Mouse (Mus musculus) T-cell, adult 2 months (primary cell): ENCODE results near the gene Atp13a5.

Experiments used
- DNase-seq: peaks from one replicate; pipeline ENCODE4 v3.0.0; 2022; ENCODE audit warnings: low spot score

The Atp13a5 gene

DNA sequence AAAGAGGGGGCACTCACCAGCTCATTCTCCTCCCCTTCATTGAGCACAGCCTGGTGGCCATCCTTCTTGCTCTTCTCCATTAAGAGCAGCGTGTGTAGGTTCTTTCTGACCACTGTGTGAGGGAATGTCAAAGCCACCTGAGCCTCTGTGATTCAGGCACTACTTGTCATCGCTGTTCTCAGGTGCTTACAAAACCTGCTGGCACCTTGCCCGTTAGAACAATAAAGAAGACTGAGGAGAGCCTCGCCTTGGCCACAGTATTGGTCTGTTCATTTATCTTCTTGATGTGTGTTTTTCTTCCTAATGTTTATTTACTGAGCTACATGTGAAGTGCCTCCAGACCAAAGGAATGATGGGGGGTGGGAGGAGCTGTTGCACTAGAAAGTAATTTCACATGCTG is at the start of gene Atp13a5:
Gene Atp13a5, minus strand, starts transcription at position 275 of the 400 bp plus-strand sequence.
- DNase-seq, result no peak

DNA sequence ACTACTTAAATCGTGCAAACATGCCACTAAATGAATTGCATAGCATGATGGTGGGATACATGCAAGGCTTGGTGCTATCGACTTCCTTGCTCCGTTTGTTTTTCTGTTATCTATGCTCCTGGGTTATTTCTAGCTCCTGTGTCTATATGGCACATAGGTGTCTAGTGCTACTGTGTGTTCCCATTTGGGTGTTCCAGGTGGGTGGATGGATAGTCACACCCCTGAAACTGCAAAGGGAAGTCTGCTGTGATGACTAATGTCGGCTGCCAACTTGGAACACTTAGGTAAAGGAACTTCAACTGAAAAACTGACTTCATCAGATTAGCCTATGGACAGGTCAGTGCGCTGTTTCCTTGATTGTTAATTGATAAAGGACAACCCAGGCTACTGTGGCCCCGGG is 36.3 kb upstream of the Atp13a5 start:
- no peak for DNase-seq

DNA sequence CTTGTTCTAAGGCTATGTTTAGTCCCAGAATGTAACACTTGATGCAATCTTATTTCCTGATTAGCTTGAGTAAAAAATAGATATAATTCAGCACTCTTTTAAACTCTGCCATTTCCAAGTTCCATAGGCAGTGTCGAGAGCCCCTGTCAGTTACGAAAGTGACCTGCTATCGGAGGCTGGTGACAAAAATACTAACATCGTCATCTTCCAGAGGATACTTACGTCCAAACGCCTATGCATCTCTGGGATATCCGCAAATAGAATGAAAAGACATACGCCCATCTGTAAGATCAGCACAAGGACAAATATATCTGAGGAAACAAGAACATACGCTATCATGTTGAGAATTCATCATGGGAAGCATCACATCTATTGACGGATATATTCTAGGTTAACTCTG is 28.8 kb upstream of the Atp13a5 start:
- no peak for DNase-seq

DNA sequence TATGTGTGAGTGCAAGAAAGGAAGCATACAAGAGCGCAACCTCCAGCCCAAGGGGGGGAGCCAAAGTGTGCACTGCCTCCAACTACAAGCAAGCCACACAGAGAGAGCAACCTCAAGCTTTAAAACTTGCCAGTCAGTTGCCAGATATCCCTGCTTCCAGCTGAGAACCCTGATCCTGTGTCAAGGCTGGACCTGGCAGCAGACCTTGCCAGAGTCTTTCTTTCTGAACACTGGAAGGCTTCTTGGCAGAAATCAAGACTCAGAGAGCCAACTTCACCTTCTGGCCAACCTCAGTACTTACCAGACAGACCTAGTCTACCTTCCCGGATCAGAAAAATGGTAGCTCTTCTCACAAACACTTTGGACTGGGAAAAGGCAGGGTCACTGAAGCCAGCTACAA is 20.5 kb upstream of the Atp13a5 start:
- no peak for DNase-seq

DNA sequence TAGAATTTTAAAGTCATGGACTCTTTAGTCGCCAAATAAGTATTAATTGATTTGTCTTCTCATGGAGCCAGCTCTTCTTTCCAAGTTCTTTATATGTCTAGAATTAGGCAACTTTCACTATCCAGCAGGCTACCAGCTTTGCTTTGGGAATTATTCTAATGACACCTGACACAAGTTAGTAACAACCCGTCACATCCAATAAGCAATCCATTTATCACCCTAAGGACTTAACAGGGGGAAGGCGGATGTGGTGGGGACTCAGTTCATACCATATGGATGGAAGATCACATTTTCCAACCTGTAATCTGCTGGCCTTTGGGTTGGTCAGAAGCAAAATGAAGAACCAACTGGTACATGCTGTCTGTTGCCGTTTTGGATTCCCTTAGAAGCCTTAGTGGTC is 6.2 kb upstream of the Atp13a5 start:
- DNase-seq, result no peak

DNA sequence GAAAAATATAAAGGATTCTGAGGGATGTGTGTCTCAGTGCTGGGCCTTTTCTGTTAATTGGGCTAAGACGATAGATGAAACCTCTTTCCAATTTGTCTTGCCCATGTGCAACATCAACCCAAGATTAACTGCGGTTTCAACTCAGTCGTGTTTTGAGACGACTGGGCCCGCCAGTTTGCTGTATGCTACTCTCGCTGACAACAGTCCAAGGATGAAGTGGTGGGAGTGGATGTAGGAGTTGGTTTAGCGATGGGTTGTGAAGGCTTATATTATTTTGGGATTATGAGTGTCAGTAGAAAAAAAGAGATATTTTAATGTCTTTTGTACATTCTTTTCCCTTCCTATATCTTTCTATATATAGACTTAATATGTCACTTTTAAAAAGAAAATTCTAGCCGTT is 3.9 kb downstream of the Atp13a5 start:
- DNase-seq, result no peak

DNA sequence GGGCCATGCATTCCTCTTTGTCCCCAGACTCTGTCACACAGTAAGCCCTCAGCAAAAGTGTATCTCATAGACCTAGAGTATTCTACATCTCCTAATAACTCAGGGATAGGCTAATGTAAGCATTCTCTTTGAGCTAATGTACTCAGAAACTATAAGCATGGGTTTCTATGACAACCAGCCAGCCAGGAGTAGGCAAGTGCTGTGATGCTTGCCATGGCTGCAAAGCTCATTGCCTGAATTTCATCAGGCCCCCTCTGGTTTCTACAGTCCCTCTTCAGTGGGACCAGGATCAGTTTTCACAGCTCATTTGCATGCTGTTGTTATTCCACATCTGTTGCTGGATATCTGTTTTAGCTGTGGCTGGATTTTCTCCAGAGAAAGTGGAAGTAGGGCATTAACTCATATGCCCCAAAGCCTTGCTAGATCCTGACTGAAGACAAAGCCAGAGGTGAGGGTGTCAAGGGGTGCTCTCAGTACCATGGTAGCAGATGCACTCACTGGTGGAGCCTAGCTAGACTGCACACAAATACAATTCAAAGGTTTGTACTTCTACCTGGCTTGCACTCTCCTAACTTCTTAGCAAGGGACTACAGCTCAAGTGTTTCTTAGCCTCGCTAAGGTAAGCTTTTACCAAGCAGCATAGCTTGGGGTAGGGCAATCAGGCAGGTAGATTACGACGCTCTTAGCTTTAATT is 47.0 kb downstream of the Atp13a5 start:
- DNase-seq, result no peak

DNA sequence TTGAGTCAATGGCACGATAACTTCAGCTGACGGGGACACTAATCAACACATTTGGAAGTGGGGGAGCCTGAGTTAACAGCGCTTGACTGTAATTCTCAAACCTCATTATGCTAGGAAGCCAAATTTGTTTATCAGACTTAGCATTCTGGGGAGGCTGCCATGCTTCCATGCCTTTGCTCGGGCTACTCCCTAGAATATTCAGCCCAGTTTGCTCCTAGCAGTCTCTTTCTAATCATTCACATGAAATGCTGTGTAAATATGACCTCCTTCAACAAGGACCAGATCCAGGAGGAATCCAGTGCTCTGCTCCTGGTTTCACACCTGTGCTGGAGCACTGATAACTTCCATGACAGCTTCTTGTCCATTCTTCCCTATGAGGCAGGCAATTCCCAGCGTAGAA is 47.6 kb downstream of the Atp13a5 start:
- DNase-seq, result no peak

DNA sequence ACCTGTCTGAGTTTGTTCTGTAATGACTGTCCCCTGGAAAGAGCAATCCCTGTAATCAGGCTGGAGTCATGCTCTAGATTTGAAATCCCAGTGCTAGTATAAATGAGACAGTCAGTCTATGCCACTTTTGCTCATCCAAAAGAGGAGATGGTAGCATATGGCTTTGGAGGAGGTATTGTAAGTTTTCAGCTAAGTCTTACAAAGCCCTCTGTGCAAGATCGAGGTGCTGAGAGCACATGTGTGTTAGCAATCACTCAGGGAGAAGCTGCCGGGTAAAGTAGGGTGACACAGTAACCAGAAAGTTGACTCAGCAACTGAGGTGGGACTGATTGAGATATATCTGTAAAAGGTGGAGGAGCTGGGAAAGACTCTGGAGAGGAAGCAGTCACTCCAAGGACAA is 49.3 kb downstream of the Atp13a5 start:
- DNase-seq, result no peak

DNA sequence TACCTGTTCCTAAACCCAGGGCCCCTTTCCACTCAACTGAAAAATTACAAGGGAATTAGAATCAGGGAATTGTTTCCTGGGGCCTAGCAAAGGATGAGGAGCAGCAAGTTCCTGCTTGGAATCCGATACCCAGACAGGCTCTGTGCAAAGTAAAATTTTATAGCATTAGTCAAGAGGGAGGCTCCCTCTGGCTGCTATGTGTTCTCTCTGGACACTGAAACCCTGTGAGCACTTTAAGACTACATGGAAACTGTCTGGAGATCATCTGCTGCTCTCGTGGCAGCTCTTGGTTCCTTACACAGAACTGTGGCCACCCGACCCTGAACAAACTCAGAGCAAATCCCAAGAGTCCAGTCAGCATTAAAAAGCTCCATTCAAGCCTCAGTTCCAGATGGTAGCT is 50.6 kb downstream of the Atp13a5 start:
- no peak for DNase-seq

DNA sequence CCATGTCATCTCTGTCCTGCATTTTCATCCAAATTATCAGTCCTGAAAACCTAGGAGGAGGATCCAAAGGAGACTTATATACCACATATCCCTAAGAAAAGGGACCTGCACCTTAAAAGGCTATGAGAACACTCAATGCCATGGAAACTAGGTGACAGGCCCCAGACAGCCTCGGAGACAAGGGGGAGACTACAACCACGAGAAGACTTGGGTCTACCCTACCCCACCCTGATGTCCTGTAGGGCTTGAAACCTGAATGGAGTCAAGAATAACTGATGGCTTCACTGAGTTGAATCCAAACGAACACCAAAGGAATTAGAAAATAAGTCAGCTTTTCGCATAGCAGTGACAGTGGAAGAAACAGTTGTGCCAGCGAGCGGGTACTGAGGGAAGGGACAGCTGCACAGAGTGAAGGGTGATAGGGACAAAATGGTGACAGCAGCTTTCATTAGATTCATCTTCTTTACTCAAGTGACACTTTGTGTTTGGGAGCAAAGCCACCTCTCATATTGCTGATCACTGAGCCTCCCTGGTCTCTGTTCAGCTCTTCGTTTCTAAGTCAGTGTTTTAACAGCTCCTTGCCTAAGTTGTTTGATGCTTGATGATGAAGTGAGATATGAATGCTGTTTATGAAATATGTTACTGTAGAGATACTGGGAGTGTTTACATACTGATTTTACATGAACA is 53.2 kb downstream of the Atp13a5 start:
- no peak for DNase-seq

DNA sequence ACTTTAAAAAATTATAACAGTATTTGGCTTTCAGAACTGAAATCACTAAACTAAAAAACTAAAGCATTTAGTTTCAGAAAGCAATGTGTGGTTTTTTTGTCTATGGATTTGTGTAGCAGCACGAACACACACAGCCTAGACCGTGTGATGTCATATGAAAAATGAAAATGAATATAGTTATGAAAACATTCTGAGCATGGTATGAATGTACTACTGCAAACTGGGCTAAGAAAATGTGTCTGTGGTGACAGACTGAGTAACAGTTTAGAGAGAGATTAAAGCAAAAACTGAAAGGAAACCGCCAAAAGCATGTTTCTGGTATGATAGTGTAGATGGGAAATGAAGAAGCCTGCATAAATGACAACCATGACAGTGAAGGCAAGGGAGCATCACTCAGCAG is 57.8 kb downstream of the Atp13a5 start:
- no peak for DNase-seq

DNA sequence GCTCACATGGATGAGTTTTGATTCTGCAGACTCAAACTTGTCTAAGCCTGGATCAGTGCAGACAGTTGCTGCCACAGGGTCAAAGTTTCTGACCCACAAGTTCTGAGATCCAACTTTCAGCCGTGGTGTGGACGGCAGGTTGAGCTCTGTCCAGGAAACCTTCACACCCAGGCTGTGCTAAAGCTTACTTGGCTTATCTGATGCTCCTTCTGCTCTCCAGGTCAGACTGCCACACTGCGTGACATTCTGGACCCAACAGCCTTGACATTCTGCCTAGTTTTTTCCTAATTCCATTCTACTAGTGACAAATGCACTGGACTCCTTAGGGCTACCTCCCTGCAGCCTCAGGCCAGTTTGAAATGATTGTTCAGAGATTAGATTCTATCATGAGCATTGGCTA is 63.1 kb downstream of the Atp13a5 start:
- DNase-seq, result no peak

DNA sequence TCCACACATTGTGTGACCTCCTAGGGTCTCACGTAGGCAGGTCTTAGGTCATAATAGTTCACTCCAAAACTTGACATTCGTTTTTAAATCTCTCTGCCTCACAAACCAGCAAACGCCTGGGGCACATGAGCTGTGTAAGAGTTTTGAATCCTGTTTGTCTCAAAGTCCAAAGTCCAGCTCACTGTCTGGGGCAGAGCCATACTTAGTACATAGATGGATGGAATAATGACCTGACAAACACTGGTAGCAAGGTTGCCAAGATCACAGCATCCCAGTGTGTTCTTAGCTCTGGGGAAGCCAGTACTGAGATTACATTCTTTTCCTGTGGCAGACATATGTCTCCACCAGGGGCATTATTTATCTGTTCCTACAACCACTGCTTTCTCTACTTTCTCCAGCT is 63.5 kb downstream of the Atp13a5 start:
- DNase-seq, result no peak

DNA sequence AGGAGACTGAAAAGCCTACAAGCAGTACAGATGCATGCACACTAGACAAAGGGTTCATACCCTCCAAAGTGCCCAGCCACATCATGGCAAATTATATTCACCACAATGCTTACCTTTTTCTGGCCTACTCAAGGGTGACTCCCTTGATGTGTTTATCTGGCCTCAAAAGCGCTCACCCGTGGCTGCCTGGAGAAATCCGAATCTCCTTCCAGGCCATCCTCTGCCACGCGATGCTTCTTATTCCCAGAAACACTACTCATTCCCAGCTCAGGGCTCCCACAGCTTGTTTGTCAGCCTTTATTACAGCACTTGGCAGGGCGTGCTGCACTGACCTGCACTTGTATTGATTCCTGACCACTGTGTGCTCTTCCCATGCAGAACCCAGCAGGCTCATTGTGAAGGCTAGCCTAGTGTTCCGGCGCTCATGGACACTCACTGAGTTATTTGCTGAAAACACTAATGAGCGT is 80.9 kb downstream of the Atp13a5 start:
- DNase-seq, result no peak

DNA sequence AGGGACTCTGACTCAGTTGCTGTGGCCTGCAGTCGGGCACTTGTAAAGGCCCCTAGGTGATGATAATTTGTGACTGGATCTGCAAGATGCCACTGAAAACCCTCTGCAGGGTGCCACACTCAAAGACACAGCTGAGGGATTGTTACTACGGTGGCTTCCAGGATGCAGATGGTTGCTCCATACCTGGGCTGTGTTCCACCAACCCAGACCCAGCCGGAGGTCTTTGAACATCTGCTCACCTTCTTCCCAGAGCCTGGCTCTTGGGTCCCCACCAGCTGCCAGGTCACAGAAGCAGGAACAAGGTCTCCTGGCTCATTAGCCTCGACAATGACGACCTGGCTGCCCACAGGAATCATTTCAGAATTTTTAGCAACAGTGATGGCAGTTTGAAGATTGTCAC is 97.8 kb downstream of the Atp13a5 start:
- no peak for DNase-seq

DNA sequence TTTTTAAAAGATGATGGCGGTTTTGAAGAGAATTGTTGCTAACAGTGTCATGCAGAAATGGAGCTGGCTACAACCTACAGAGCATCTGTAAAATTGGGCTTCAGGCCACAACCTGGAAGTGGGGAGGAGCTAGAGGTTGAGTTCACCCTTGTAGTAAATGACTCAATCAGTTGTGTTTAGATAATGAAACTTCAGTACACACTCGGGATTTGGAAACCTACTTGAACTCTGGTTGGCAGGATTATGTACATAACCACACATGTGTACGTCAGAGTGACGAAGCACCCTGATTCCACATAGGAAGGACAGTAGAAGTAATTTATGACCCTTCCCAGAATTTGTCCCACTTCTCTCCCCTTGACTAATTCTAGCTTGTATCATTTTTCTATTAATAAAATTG is 124.2 kb downstream of the Atp13a5 start:
- no peak for DNase-seq

DNA sequence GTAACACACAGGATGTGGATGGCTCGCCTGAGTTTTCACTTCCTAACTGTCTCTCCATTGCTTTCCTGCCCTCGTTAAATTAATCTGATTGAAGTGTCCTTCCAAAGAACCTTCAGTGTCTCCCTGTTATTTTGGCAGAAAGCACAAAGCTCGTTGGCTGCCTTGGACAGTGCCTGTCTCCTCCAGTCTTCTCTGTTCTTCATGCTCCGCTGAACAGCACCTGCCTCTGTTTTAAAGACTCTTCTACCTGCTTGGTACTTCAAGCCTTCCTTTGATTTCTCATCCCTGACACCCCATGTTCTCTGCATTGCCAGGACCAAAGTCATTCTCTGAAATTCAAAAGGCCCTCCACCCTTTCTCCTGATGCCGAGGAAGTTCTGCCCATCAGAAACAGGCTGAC is 142.6 kb downstream of the Atp13a5 start:
- no peak for DNase-seq

DNA sequence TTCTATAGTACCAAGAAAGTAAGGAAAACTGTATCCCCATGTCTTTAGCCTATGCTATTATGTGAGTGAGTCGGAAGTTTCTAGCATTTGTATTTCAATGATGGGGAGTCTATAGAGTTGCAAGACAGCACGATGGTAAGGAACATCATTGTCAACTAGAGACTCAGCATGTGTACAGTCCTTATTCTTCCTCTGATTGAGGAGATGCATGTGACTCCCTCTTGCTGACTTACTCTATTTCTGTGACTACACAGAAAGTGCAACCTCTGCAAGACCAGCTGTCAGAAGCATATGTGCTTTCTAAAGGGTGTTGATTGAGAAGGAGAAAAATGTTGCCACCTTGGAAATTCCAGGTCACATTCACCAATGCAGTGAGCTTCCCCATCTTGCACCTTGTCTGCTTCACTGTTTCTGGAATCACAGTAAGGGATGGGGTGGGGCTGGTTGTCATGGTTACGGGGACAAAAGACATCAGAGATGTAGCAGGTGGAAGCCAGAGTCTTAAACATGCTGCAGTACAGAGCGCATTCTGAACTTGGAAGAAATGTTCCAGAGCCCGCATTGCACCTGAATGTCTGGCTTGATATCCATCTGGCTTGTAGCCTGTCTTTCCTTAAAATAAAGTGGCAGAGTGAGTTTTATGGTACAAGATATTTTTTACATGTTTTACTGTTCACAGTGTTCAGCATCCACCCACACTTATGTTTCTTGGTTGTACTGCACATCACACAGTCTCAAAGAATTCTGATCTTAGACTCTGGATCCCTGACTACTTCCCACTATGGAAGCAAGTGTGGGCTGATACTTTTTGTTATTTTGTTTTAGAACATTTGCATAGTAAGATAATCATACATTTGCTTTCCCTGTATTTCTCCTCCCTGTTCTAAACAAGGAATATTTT is 161.9 kb downstream of the Atp13a5 start:
- DNase-seq, result no peak

DNA sequence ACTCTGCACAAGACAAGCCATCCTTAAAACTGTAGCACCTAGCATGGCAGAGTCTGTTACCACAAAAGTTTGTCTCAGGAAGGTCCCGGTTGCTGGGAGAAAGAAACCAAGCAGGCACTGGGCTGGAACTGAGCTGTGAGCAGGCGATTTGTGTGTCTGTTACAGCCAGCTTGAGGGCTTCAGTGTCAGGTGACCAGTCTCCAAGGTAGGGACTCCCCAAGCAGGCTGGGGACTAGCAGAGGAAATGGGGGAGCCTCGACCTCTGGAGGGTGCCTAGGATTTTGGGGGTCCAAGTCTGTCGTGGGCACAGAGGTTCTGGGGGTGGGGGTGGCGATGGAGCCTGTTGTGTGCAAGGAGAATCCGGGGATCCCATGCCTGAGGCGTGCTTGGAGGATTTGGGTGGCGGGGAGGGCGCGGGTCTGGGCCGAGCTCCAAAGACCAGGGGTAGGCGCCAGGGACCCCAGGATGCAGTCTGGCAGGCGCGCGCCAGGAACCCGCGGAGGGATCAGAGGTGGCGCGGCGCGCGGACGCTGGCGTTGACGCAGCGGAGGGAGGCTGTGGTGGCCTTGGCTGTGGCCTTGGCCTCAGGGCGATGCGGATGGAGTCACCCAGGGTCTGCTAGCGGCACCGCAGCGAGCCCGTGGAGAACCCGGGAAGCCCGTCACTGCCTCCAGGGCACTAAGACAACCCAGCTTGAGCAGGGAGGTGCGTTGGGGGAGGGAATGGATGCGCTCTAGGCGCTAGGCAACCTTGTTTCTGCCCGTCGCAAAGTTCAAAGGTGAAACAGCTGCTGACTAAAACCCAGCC is 168.7 kb downstream of the Atp13a5 start, which contains the start of gene Hrasls:
Gene Hrasls, plus strand, starts transcription at position 91 of the 807 bp plus-strand sequence.
- no peak for DNase-seq

DNA sequence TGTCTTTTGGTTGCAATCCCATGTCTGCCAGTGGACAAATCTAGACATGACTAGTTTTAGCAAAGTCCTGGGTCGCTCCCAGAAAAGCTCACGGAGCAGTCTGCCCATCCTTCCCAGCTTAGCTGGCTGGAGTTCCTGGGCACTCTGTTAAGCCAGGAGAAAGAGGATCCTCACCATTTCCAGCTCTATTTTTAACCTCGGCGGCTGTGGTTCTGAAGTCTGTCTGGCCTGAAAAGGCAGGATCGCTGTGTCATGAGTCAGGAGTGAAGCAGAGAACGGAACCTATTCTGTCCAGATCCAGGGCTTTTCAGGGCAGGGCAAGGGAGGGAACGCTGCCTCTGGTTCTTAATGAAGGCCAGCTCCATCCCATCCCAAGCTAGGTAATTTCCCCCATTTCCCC is 169.7 kb downstream of the Atp13a5 start:
- DNase-seq, result no peak

DNA sequence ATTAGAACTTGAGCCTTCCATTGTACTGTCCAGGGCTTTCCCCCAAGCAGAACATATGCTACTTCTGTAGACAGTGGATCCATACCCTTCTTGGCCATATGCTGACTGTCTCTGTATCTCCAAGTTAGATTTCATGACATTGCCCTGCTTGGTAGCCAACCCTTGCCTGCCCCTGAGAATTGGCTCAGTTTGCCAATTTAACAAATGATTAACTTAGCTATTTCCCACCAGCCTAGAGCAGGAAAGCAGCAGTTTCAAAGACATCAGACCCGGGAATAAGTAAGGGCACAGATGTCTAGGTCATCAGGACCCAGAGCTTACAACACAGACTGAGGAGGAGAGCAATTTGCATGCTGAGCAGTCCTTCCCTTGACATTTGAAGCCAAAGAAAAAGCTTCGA is 173.0 kb downstream of the Atp13a5 start:
- DNase-seq, result no peak
